Mouse (Mus musculus) liver, embryonic 15.5 days (tissue): ENCODE results near the gene Zfyve27. TPM values are rescaled to one million over a fixed set of nuclear protein-coding genes. Genes with fewer than 3 reads are reported as not detected.

Experiments
- ATAC-seq: fragments of 200-750 bp; cut with Nextera tagmentation; 2 replicates; pipeline ENCODE4 v1.8.0; 2017; ENCODE audit warnings: moderate number of reproducible peaks, mild to moderate bottlenecking, moderate library complexity; ENCODE audit not compliant: insufficient read depth
- H3K27ac ChIP-seq: fragments of 300-500 bp; sonication (generic); replicated peaks from 2 replicates; pipeline ENCODE4 v1.5.1; 2015; ENCODE audit warnings: mild to moderate bottlenecking, inconsistent platforms
- H3K27me3 ChIP-seq: fragments of 300-500 bp; sonication (generic); 2 replicates; pipeline ENCODE4 v1.6.1; 2015; ENCODE audit warnings: mild to moderate bottlenecking, inconsistent platforms
- H3K36me3 ChIP-seq: fragments of 300-500 bp; sonication (generic); replicated peaks from 2 replicates; pipeline ENCODE4 v1.6.1; 2015; ENCODE audit warnings: moderate library complexity, mild to moderate bottlenecking, inconsistent platforms
- H3K4me1 ChIP-seq: fragments of 300-500 bp; sonication (generic); replicated peaks from 2 replicates; pipeline ENCODE4 v1.6.1; 2015; ENCODE audit warnings: inconsistent platforms
- H3K4me2 ChIP-seq: fragments of 300-500 bp; sonication (generic); 2 replicates; pipeline ENCODE4 v1.6.1; 2015; ENCODE audit warnings: moderate library complexity, mild to moderate bottlenecking, inconsistent platforms
- H3K4me3 ChIP-seq: fragments of 300-500 bp; sonication (generic); replicated peaks from 2 replicates; pipeline ENCODE4 v1.5.1; 2015; ENCODE audit warnings: mild to moderate bottlenecking, inconsistent platforms
- H3K9ac ChIP-seq: fragments of 300-500 bp; sonication (generic); 2 replicates; pipeline ENCODE4 v1.6.1; 2015; ENCODE audit warnings: moderate library complexity, mild to moderate bottlenecking, inconsistent platforms
- H3K9me3 ChIP-seq: fragments of 300-500 bp; sonication (generic); replicated peaks from 2 replicates; pipeline ENCODE4 v1.6.1; 2016; ENCODE audit warnings: inconsistent platforms
- WGBS: fragments of 180-500 bp; shearing (Covaris S2); methylation state at CpG from one replicate; pipeline ENCODE4 v1.1.7; 2015; ENCODE audit warnings: mixed read lengths; ENCODE audit not compliant: insufficient replicate concordance; 5-methylcytosine and 5-hydroxymethylcytosine counted together
- polyA plus RNA-seq: library from polyadenylated mRNA; unstranded; fragments of >200 nt; fragmentation: Nextera tagmentation; extraction: Ambion mirVana; gene quantifications from 2 replicates; pipeline ENCODE4 v1.2.1, GENCODE M21; 2015

Zfyve27 gene
- polyA plus RNA-seq, 1 experiment from 2014 or later, result 8.8 TPM

DNA sequence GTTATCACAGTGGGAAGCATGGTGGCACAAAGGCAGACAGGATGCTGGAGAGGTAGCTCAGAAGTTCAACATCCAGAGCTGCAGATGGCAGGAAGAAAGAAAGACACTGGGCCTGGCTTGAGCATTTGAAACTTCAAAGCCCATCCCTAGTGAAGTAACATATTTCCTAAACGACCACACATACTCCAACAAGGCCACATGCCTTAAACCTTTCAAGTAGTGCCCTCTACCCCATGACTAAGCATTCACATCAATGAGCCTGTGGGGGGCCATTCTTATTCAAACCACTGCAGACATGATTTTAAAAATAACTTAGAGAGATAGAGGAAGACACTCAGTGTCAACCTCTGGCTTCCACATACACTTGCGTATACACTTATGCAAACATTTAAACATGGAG lies 21.0 kb upstream of the Zfyve27 start:
- peaks cover 31% of the 10 kb centered on the region for H3K27me3 ChIP-seq
- no peak overlapping the region for H3K9ac ChIP-seq
- no peaks in the 10 kb centered on the region for H3K36me3 ChIP-seq
- WGBS, result 69% methylated on average over 2 of the region's 2 CpGs
- H3K9me3 ChIP-seq, result no peaks in the 10 kb centered on the region
- H3K4me1 ChIP-seq, result peaks cover 21% of the 10 kb centered on the region
- no peak overlapping the region for H3K27ac ChIP-seq
- H3K4me3 ChIP-seq, result no peak overlapping the region
- no peak for ATAC-seq
- H3K4me2 ChIP-seq, result no peak overlapping the region

DNA sequence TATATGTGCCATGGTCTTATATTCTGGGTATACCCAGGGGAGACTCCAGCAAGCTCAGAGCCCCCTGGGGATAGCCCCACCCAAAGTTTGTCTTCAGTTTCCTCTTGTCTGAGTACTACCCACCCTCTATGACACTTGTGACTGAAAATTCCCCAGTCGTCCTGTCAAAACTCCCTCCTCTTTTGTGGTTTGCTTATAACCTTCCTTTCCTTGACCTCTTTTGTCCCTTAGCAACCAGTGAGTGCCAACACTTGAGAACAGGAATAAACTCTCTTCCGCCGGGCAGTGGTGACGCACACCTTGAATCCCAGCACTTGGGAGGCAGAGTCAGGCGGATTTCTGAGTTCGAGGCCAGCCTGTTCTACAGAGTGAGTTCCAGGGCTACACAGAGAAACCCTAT lies 19.7 kb upstream of the Zfyve27 start:
- 35% methylated on average over 6 of the region's 6 CpGs for WGBS
- Histone ChIP-seq H3K27me3 (peaks cover 44% of the 10 kb centered on the region), H3K9me3 (no peaks in the 10 kb centered on the region), H3K4me2 (no peak overlapping the region), H3K36me3 (no peaks in the 10 kb centered on the region), H3K9ac (no peak overlapping the region), H3K4me3 (no peak overlapping the region), H3K4me1 (peaks cover 34% of the 10 kb centered on the region), H3K27ac (no peak overlapping the region)
- ATAC-seq, result no peak

DNA sequence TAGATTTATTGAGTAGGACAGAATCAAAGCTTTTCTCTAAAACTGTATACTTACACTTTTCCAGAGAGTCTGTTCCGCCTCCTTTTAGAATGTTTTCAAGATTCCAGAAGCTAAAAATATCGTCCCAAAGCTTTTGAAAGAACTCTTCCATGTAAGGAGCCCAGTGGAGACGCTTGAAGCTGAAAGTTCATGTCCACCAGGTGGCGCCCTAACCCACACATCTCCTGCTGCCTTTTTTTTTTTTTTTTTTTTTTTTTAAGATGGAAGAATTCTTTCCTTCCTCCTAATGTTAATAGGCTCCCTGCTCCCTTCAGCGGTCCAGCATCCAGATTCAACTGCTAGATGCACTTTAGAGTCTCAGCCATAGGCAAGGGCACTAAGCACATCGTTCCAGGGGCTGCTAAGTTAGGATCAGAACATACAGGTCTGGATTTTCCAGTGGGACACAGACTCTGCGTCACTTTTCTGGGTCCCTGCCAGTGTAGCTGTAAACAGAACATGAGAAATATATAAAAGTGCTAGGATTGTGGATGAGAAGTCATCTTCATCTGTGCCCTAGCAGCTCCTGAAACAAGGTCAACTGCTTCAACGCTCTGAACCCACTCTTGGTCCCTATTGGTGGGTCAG lies 19.1 kb upstream of the Zfyve27 start:
- Histone ChIP-seq H3K9ac (no peak overlapping the region), H3K4me3 (no peak overlapping the region), H3K27me3 (peaks cover 50% of the 10 kb centered on the region), H3K4me1 (peaks cover 40% of the 10 kb centered on the region), H3K36me3 (no peaks in the 10 kb centered on the region), H3K9me3 (no peaks in the 10 kb centered on the region), H3K4me2 (no peak overlapping the region), H3K27ac (no peak overlapping the region)
- no peak for ATAC-seq
- 27% methylated on average over 8 of the region's 8 CpGs for WGBS

DNA sequence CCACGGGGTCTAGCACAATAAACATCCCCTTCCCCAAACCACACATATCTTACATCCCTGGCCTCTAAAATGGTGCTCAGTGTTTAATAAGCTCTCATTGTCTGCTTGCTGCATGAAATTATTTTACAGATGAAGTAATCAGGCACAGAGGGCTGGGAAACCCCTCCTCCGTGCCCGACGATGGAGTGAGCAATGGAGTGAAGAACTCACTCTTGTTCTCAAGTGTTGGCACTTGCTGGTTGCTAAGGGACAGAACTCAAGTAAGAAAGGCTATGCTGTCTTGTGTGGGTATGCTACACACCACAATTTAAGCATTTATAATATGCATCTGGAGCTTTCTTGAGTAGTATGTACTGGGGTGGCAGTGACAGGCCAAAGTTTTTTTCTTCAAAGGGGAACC lies 18.5 kb upstream of the Zfyve27 start:
- Histone ChIP-seq H3K36me3 (no peaks in the 10 kb centered on the region), H3K4me3 (no peak overlapping the region), H3K27ac (no peak overlapping the region), H3K9ac (no peak overlapping the region), H3K9me3 (no peaks in the 10 kb centered on the region), H3K4me2 (no peak overlapping the region), H3K4me1 (peaks cover 43% of the 10 kb centered on the region), H3K27me3 (peaks cover 53% of the 10 kb centered on the region)
- 45% methylated on average over 4 of the region's 4 CpGs for WGBS
- ATAC-seq, result no peak

DNA sequence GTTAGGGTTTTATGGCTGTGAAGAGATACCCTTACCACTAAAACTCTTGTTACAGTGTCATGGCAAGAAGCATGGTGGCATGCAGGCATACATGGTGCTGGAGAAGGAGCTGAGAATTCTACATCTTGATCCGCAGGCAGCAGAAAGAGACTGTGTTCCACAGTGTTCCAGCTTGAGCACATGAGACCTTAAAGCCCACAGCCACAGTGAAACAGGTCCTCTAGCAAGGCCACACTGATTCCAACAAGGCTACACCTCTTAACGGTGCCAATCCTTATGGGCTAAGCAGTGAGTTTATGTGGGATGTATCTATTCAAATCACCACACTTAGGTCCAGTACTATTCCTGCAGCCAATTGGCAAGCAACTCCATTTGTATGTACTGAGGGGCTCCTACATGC lies 18.0 kb upstream of the Zfyve27 start:
- no peaks in the 10 kb centered on the region for H3K9me3 ChIP-seq
- no peak for ATAC-seq
- H3K4me3 ChIP-seq, result no peak overlapping the region
- peaks cover 53% of the 10 kb centered on the region for H3K27me3 ChIP-seq
- no peak overlapping the region for H3K4me2 ChIP-seq
- peak overlapping the region; percentile 78; the same call in 1 of the 2 replicates for H3K27ac ChIP-seq
- no peak overlapping the region for H3K9ac ChIP-seq
- H3K4me1 ChIP-seq, result peaks cover 48% of the 10 kb centered on the region
- 66% methylated on average over 2 of the region's 2 CpGs for WGBS
- H3K36me3 ChIP-seq, result no peaks in the 10 kb centered on the region

DNA sequence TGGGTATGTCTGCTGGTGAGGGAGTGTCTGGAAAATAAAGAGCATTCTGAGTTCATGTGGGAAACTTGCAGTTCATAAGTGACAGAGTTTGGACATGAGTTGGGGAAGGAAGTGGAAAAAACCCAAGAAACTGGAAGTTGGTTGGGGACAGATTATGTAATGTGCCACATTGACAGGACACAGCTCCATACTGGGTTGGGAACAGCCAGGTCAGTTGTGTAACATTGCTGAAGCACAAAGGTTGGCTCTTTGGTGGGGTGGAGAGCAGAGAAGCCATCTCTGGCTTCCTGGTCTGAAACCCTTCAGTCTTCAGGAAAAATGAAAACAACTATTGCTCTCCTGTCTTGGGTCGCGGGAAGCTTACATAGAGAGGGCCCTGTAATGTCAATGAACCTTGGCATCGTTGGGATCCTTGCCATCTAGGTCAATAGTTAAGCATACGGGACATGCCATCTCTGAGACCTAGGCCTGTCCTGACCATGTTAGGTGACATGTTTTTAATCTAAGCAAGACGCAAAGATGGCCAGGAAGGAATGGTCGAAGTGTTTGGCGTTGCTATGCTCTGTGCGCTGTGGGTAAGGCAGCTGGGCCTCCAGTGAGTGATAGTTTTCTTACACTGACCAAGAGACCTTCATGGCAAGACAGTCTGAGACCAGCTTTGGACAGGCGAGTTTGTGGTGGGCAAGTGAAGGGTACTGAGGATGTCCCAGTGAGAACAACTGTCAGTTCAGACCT lies 17.3 kb upstream of the Zfyve27 start:
- peaks cover 52% of the 10 kb centered on the region for H3K4me1 ChIP-seq
- 79% methylated on average over 9 of the region's 9 CpGs for WGBS
- no peaks in the 10 kb centered on the region for H3K9me3 ChIP-seq
- H3K36me3 ChIP-seq, result no peaks in the 10 kb centered on the region
- H3K27me3 ChIP-seq, result peaks cover 53% of the 10 kb centered on the region
- ATAC-seq, result no peak
- peak overlapping the region; percentile 78 for H3K27ac ChIP-seq
- peak overlapping the region; percentile 74 for H3K4me2 ChIP-seq
- H3K9ac ChIP-seq, result no peak overlapping the region
- H3K4me3 ChIP-seq, result no peak overlapping the region

DNA sequence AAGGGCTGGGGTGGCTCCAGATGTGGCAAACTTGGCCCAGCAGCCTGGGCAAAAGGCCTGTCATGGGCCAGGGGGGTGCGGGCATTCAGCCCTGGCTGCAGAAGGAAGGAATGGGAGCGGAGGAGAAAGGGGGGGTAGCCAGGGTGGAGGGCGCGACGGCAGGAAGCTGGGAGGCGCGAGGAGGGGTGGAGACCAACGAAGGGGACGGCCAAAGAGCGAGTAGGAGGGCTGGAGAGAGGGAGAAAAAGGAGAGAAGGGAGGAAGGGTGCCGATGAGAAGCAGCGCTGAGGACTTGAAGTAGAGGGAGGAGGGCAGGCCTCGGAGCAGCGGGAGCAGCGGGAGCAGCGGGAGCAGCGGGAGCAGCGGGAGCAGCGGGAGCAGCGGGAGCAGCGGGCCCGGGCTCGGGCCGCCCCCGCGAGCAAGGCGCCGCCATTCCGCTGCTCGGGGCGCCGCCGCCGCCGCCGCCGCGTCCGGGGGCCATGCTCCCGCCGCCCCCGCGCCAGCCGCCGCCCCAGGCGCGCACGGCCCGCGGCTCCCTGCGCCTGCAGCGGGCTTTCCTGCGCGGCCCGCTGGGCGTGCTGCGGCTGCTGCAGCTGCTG lies 16.5 kb upstream of the Zfyve27 start, which contains the start of gene Marveld1:
TSS of gene Marveld1 (plus strand) at position 231 of the 599 bp plus-strand sequence.
- under 1% methylated on average over 42 of the region's 57 CpGs for WGBS
- no peaks in the 10 kb centered on the region for H3K36me3 ChIP-seq
- peak within 1 kb of the TSS; percentile 52 for H3K9ac ChIP-seq
- H3K27ac ChIP-seq, result peak within 1 kb of the TSS; percentile 78
- H3K27me3 ChIP-seq, result peaks cover 53% of the 10 kb centered on the region
- peak; percentile 27; the same call in 1 of the 2 replicates for ATAC-seq
- H3K4me1 ChIP-seq, result peaks cover 59% of the 10 kb centered on the region
- H3K4me2 ChIP-seq, result peak within 1 kb of the TSS; percentile 74
- H3K4me3 ChIP-seq, result peak within 1 kb of the TSS; percentile 62
- no peaks in the 10 kb centered on the region for H3K9me3 ChIP-seq

DNA sequence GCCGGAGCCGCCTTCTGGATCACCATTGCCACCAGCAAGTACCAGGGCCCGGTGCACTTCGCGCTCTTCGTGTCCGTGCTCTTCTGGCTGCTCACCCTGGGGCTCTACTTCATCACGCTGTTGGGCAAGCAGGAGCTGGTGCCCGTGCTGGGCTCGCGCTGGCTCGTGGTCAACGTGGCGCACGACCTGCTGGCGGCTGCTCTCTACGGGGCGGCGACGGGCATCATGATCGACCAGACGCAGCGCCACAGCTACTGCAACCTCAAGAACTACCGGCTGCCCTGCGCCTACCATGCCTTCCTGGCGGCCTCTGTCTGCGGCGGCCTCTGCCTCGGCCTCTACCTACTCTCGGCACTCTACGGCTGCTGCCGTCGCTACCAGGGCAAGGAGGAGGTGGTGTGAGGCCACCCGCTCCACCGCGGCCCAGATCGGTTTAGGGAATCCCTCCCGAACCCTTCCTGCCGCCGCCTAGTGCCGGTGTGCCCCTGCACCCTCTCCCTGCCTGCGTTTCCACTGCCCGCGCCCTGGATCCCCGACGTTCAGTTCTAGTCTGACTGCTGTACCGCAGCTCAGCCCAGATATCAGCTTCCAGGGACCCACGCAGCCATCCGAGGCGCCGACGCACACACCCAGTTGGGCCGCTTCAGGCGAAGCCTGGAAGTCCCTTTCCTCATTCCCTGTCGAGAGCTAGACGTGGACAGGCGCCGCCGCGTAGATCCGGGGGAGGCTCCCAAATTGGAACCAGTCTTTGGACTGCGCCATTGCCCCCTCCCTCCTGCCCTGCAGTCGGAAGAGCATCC lies 15.8 kb upstream of the Zfyve27 start:
- WGBS, result 2% methylated on average over 63 of the region's 63 CpGs
- Histone ChIP-seq H3K27me3 (peaks cover 53% of the 10 kb centered on the region), H3K4me1 (peaks cover 60% of the 10 kb centered on the region), H3K27ac (peak overlapping the region; percentile 78), H3K36me3 (no peaks in the 10 kb centered on the region), H3K4me3 (peak overlapping the region; percentile 62), H3K9me3 (no peaks in the 10 kb centered on the region), H3K9ac (peak overlapping the region; percentile 52), H3K4me2 (peak overlapping the region; percentile 74)
- ATAC-seq, result 0 out of 2 replicates have a peak, but pooled peaks have one; percentile 11

DNA sequence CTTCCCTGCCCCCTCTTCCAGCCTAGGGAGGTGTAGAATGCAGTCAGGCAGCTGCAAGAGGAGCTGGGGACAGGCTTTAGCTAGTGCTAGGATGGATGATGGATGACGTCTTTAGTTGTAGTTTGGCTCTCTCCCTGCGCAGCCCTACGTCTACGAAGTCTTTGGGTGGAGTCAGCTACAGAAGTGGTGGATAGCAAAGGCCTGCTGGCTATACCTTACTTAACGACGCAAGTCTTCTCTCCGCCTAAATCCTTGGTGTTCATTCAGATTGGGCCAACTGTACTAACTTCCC lies 15.2 kb upstream of the Zfyve27 start:
- H3K4me1 ChIP-seq, result peaks cover 60% of the 10 kb centered on the region
- H3K4me2 ChIP-seq, result peak overlapping the region; percentile 74
- H3K27me3 ChIP-seq, result peaks cover 53% of the 10 kb centered on the region
- H3K27ac ChIP-seq, result peak overlapping the region; percentile 78; the same call in 1 of the 2 replicates
- peak overlapping the region; percentile 52 for H3K9ac ChIP-seq
- H3K4me3 ChIP-seq, result peak overlapping the region; percentile 62
- no peak for ATAC-seq
- 39% methylated on average over 7 of the region's 7 CpGs for WGBS
- no peaks in the 10 kb centered on the region for H3K9me3 ChIP-seq
- H3K36me3 ChIP-seq, result no peaks in the 10 kb centered on the region

DNA sequence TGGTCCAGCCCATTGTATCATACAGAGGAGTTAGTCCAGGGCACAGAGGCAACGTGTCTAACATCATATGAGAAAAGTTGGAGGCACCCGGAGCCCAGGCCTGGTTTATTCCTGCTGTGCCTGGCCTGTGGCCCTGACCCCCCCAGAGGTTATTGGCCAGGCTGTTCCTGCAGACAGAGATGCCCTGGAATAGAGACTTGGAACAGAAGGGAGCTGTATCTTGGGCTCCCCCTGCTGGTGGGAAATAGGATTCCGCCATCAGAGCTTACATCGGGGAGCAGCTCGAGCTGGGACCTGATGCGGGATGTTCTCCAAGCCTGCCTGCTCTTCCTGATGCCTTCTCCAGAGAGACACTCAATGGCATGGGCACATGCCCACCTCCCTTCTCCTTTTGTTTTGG lies 11.8 kb upstream of the Zfyve27 start:
- WGBS, result 8% methylated on average over 6 of the region's 6 CpGs
- no peak overlapping the region for H3K27ac ChIP-seq
- no peak overlapping the region for H3K4me3 ChIP-seq
- H3K4me1 ChIP-seq, result peaks cover 44% of the 10 kb centered on the region
- no peak overlapping the region for H3K9ac ChIP-seq
- H3K36me3 ChIP-seq, result no peaks in the 10 kb centered on the region
- no peak overlapping the region for H3K4me2 ChIP-seq
- ATAC-seq, result 0 out of 2 replicates have a peak, but pooled peaks have one; percentile 26
- peaks cover 38% of the 10 kb centered on the region for H3K27me3 ChIP-seq
- H3K9me3 ChIP-seq, result no peaks in the 10 kb centered on the region
